Mouse (Mus musculus): ENCODE results near the gene Rffl. TPM values are rescaled to one million over a fixed set of nuclear protein-coding genes. Genes with fewer than 3 reads are reported as not detected.
A peak's percentile ranks its signal among the peaks of the same experiment; 100 is the strongest.

The Rffl gene
- polyA plus RNA-seq, 1 experiment, result 29.9 TPM

DNA sequence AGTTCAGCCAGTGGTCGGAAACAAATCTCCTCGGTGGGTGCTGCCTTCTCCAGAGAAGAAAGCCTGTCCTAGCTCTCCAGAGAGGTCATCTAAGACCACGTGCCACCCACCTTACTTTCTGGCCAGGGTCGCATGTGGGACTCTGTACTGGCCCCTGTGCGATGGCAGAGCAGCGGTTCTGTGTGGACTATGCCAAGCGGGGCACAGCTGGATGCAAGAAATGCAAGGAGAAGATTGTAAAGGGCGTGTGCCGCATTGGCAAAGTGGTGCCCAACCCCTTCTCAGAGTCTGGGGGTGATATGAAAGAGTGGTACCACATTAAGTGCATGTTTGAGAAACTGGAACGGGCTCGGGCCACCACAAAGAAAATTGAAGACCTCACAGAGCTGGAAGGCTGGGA is 87.6 kb downstream of the Rffl start:
- no peaks in the 10 kb centered on the region for H3K9me3 ChIP-seq (replicated peaks; ENCODE audit: control insufficient read depth, insufficient read depth, low read length, poor library complexity, severe bottlenecking)
- no peak overlapping the region for H3K9ac ChIP-seq (ENCODE audit: low read depth, poor library complexity, severe bottlenecking)
- no peak overlapping the region for H3K4me3 ChIP-seq (ENCODE audit: low read depth, low read length)
- H3K27ac ChIP-seq (ENCODE audit: insufficient read depth, low read length), result no peak overlapping the region
- peaks cover 49% of the 10 kb centered on the region for H3K36me3 ChIP-seq (ENCODE audit: control insufficient read depth, insufficient read depth, low read length, poor library complexity, severe bottlenecking)
- H3K4me1 ChIP-seq (ENCODE audit: control insufficient read depth, insufficient read depth, low read length), result peaks cover 5% of the 10 kb centered on the region
- no peaks in the 10 kb centered on the region for H3K27me3 ChIP-seq (ENCODE audit: control insufficient read depth, insufficient read depth, low read length, poor library complexity, severe bottlenecking)
- TF ChIP-seq CTCF (IDR thresholded peaks at IDR 0.05; ENCODE audit: low read depth, low read length), result no peak
- no peak for TF ChIP-seq POLR2A (IDR thresholded peaks at IDR 0.05; ENCODE audit: insufficient read depth, low read length)
- TF ChIP-seq EP300 (IDR thresholded peaks at IDR 0.05; ENCODE audit: insufficient read depth, low read depth, low read length), result no peak

GRCm38 (mm10) chr11:82782197-82782596 is 88.8 kb downstream of the Rffl start:
- Histone ChIP-seq H3K27me3 (ENCODE audit: control insufficient read depth, insufficient read depth, low read length, poor library complexity, severe bottlenecking) (no peaks in the 10 kb centered on the region), H3K9me3 (replicated peaks; ENCODE audit: control insufficient read depth, insufficient read depth, low read length, poor library complexity, severe bottlenecking) (no peaks in the 10 kb centered on the region), H3K9ac (ENCODE audit: low read depth, poor library complexity, severe bottlenecking) (peak overlapping the region; percentile 98), H3K4me3 (ENCODE audit: low read depth, low read length) (peak overlapping the region; percentile 90), H3K27ac (ENCODE audit: insufficient read depth, low read length) (no peak overlapping the region), H3K36me3 (ENCODE audit: control insufficient read depth, insufficient read depth, low read length, poor library complexity, severe bottlenecking) (peaks cover 37% of the 10 kb centered on the region), H3K4me1 (ENCODE audit: control insufficient read depth, insufficient read depth, low read length) (peaks cover 5% of the 10 kb centered on the region)
- TF ChIP-seq CTCF (IDR thresholded peaks at IDR 0.05; ENCODE audit: low read depth, low read length) (no peak), POLR2A (IDR thresholded peaks at IDR 0.05; ENCODE audit: insufficient read depth, low read length) (no peak), EP300 (IDR thresholded peaks at IDR 0.05; ENCODE audit: insufficient read depth, low read depth, low read length) (no peak)

DNA sequence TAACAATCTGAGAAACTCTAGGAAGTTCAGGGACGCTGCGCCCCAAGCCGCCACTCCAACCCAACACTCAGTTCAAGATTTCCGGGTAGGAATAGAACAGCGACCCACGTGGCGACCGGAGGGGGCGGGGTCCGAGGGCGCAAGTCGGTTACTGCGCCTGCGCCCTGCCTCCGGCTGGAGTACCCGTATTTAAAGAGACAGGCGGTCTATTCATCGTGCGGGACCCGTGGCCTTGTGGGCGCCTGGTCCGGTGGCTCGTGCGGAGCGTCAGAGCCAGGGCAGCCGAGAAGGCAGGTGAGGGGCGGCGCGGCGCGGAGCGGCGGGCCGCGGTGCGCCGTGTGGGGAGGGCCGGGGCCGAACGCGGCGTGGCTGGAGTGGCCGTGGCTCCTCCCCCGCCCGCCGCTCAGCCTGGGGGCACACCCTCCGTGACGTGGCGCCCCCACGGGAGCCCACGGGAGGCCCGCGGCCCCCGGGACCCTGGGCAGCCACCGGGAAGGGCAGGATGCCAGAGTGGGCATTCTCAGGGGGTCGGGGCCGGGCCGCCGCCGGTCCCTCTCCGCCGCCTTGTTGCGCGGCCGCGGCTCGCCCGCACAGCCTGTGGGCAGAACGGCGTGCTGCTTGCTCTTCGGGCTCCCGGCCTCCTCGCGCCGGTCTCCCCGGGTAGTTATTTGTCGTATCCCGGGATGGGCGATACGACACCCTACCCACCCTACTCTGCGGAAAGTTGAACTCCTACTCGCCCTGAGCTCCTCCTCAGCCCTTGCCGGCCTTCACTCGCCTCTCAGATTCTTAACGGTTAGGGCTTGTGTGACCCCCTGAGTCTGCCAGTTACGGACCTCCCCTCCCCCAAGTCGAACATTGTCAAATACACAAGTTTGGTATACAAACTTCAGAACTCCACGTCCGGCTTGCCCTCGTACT is 89.8 kb downstream of the Rffl start, which contains the start of gene Lig3:
Gene Lig3, plus strand, starts transcription at position 126 of the 921 bp plus-strand sequence.
- peak within 1 kb of the TSS; percentile 47 for H3K27ac ChIP-seq (ENCODE audit: insufficient read depth, low read length)
- H3K9ac ChIP-seq (ENCODE audit: low read depth, poor library complexity, severe bottlenecking), result peak within 1 kb of the TSS; percentile 98
- no peak for TF ChIP-seq EP300 (IDR thresholded peaks at IDR 0.05; ENCODE audit: insufficient read depth, low read depth, low read length)
- TF ChIP-seq CTCF (IDR thresholded peaks at IDR 0.05; ENCODE audit: low read depth, low read length), result no peak
- no peak for TF ChIP-seq POLR2A (IDR thresholded peaks at IDR 0.05; ENCODE audit: insufficient read depth, low read length)
- peaks cover 5% of the 10 kb centered on the region for H3K4me1 ChIP-seq (ENCODE audit: control insufficient read depth, insufficient read depth, low read length)
- peaks cover 28% of the 10 kb centered on the region for H3K36me3 ChIP-seq (ENCODE audit: control insufficient read depth, insufficient read depth, low read length, poor library complexity, severe bottlenecking)
- no peaks in the 10 kb centered on the region for H3K27me3 ChIP-seq (ENCODE audit: control insufficient read depth, insufficient read depth, low read length, poor library complexity, severe bottlenecking)
- peak within 1 kb of the TSS; percentile 90 for H3K4me3 ChIP-seq (ENCODE audit: low read depth, low read length)
- no peaks in the 10 kb centered on the region for H3K9me3 ChIP-seq (replicated peaks; ENCODE audit: control insufficient read depth, insufficient read depth, low read length, poor library complexity, severe bottlenecking)

- H3K27me3 ChIP-seq (ENCODE audit: control insufficient read depth, insufficient read depth, low read length, poor library complexity, severe bottlenecking), result no peaks in the 10 kb centered on the region
- H3K4me1 ChIP-seq (ENCODE audit: control insufficient read depth, insufficient read depth, low read length), result peaks cover 5% of the 10 kb centered on the region
- H3K9ac ChIP-seq (ENCODE audit: low read depth, poor library complexity, severe bottlenecking), result peak overlapping the region; percentile 98
- no peak for TF ChIP-seq EP300 (IDR thresholded peaks at IDR 0.05; ENCODE audit: insufficient read depth, low read depth, low read length)
- TF ChIP-seq POLR2A (IDR thresholded peaks at IDR 0.05; ENCODE audit: insufficient read depth, low read length), result no peak
- no peak for TF ChIP-seq CTCF (IDR thresholded peaks at IDR 0.05; ENCODE audit: low read depth, low read length)
- H3K27ac ChIP-seq (ENCODE audit: insufficient read depth, low read length), result no peak overlapping the region
- H3K9me3 ChIP-seq (replicated peaks; ENCODE audit: control insufficient read depth, insufficient read depth, low read length, poor library complexity, severe bottlenecking), result no peaks in the 10 kb centered on the region
- H3K36me3 ChIP-seq (ENCODE audit: control insufficient read depth, insufficient read depth, low read length, poor library complexity, severe bottlenecking), result peaks cover 17% of the 10 kb centered on the region
- H3K4me3 ChIP-seq (ENCODE audit: low read depth, low read length), result peak overlapping the region; percentile 38
These were observed 90.9 kb downstream of the Rffl start for GRCm38 (mm10) chr11:82780134-82780533.

DNA sequence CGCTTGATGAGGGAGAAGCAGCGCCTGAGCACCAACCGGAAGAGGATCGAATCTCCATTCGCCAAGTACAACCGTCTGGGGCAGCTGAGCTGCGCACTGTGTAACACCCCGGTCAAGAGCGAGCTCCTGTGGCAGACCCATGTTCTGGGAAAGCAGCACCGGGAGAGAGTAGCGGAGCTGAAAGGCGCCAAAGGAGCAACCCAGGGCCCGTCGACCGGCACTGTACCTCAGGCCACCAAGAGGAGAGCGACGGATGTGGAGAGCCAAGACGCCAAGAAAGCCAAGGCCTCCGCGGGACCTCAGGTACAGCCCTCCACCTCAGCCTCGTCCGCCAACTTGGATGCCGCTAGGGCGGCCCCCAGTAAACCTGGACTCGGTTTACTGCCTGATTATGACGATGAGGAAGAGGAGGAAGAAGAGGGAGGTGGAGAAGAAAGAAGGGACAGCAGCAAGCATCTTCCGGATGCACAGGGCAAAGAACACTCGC is 106.5 kb downstream of the Rffl start:
- no peaks in the 10 kb centered on the region for H3K27me3 ChIP-seq (ENCODE audit: control insufficient read depth, insufficient read depth, low read length, poor library complexity, severe bottlenecking)
- H3K9ac ChIP-seq (ENCODE audit: low read depth, poor library complexity, severe bottlenecking), result peak overlapping the region; percentile 81
- H3K36me3 ChIP-seq (ENCODE audit: control insufficient read depth, insufficient read depth, low read length, poor library complexity, severe bottlenecking), result peaks cover 20% of the 10 kb centered on the region; the same call in 1 of the 2 replicates
- H3K4me3 ChIP-seq (ENCODE audit: low read depth, low read length), result peak overlapping the region; percentile 89
- no peaks in the 10 kb centered on the region for H3K9me3 ChIP-seq (replicated peaks; ENCODE audit: control insufficient read depth, insufficient read depth, low read length, poor library complexity, severe bottlenecking)
- TF ChIP-seq POLR2A (IDR thresholded peaks at IDR 0.05; ENCODE audit: insufficient read depth, low read length) (no peak), CTCF (IDR thresholded peaks at IDR 0.05; ENCODE audit: low read depth, low read length) (no peak), EP300 (IDR thresholded peaks at IDR 0.05; ENCODE audit: insufficient read depth, low read depth, low read length) (no peak)
- H3K4me1 ChIP-seq (ENCODE audit: control insufficient read depth, insufficient read depth, low read length), result no peaks in the 10 kb centered on the region
- no peak overlapping the region for H3K27ac ChIP-seq (ENCODE audit: insufficient read depth, low read length)

Measured in ES-Bruce4 (cell line).